Mouse (Mus musculus) adrenal gland, adult 2 months (tissue): ENCODE results near the gene 4931428L18Rik. TPM values are rescaled to one million over a fixed set of nuclear protein-coding genes. Genes with fewer than 3 reads are reported as not detected.
"Not testable (repeated sequence)": the region's sequence is repeated elsewhere in the genome, so short reads cannot be mapped to it uniquely, and the experiment has no call there.

Experiments
- DNase-seq: peaks from one replicate; pipeline ENCODE4 v3.0.0; 2021
- polyA plus RNA-seq: library from polyadenylated mRNA; depleted of rRNA; stranded (reverse); fragments of >200 nt; gene quantifications from 2 replicates; pipeline ENCODE4 v1.2.3, GENCODE M21; 2012
- total RNA-seq, 2 experiments: library from RNA; stranded (reverse); gene quantifications; 2 replicates each; pipeline ENCODE4 v1.2.3; 2021

Gene 4931428L18Rik
- total and polyA plus RNA-seq, 3 experiments, result 0.16 TPM; not detected in 2

- peak; percentile 13 for DNase-seq
Observed at GRCm38 (mm10) chr1:31058861-31059351, 163.6 kb downstream of the 4931428L18Rik start.

GRCm38 (mm10) chr1:31058196-31058595, 164.3 kb downstream of the 4931428L18Rik start:
- DNase-seq, result no peak

- DNase-seq, result peak; percentile 60
Observed at GRCm38 (mm10) chr1:31051370-31051921, 171.0 kb downstream of the 4931428L18Rik start.

- peak; percentile 89 for DNase-seq
Observed at GRCm38 (mm10) chr1:31049954-31050652, 172.4 kb downstream of the 4931428L18Rik start.

- DNase-seq, result peak; percentile 26
Observed at GRCm38 (mm10) chr1:31043208-31043607, 179.3 kb downstream of the 4931428L18Rik start.

GRCm38 (mm10) chr1:31042793-31043192, 179.7 kb downstream of the 4931428L18Rik start:
- no peak for DNase-seq

- no peak for DNase-seq
Observed at GRCm38 (mm10) chr1:31033851-31034534, 188.5 kb downstream of the 4931428L18Rik start.

- no peak for DNase-seq
Observed at GRCm38 (mm10) chr1:31032351-31032750, 190.1 kb downstream of the 4931428L18Rik start.

GRCm38 (mm10) chr1:31023173-31023572, 199.3 kb downstream of the 4931428L18Rik start:
- no peak for DNase-seq

GRCm38 (mm10) chr1:31019283-31019682, 203.2 kb downstream of the 4931428L18Rik start:
- peak; percentile 93 for DNase-seq

GRCm38 (mm10) chr1:31017377-31017776, 205.1 kb downstream of the 4931428L18Rik start:
- DNase-seq, result no peak

- no peak for DNase-seq
Observed at GRCm38 (mm10) chr1:31016068-31016467, 206.4 kb downstream of the 4931428L18Rik start.

GRCm38 (mm10) chr1:31015261-31015660, 207.2 kb downstream of the 4931428L18Rik start:
- DNase-seq, result no peak

GRCm38 (mm10) chr1:30977868-30978267, 244.6 kb downstream of the 4931428L18Rik start, which contains the start of gene AC153137.1:
Gene AC153137.1 (minus strand): TSS chr1:30977968.
- DNase-seq, result not testable (repeated sequence)

GRCm38 (mm10) chr1:30977239-30977638, 245.2 kb downstream of the 4931428L18Rik start:
- DNase-seq, result not testable (repeated sequence)

- no peak for DNase-seq
Observed at GRCm38 (mm10) chr1:30951795-30952194, 270.7 kb downstream of the 4931428L18Rik start.

- peak; percentile 7 for DNase-seq
Observed at GRCm38 (mm10) chr1:30950456-30950835, 272.0 kb downstream of the 4931428L18Rik start.

- DNase-seq, result peak; percentile 98
Observed at GRCm38 (mm10) chr1:30949710-30950455, 272.6 kb downstream of the 4931428L18Rik start.

GRCm38 (mm10) chr1:30948950-30949639, 273.4 kb downstream of the 4931428L18Rik start:
- DNase-seq, result peak; percentile 83

- peak; percentile 36 for DNase-seq
Observed at GRCm38 (mm10) chr1:30948361-30948949, 274.0 kb downstream of the 4931428L18Rik start.
